Mouse (Mus musculus) monocyte, adult 59 days (primary cell): ENCODE measurements around the gene Ncam2. TPM values are rescaled to one million over a fixed set of nuclear protein-coding genes. Genes with fewer than 3 reads are reported as not detected.

Experiments used
- total RNA-seq, 2 experiments: library from RNA; stranded (reverse); gene quantifications; one replicate each; pipeline ENCODE4 v1.2.4; 2023

The Ncam2 gene
- not detected for total RNA-seq

DNA sequence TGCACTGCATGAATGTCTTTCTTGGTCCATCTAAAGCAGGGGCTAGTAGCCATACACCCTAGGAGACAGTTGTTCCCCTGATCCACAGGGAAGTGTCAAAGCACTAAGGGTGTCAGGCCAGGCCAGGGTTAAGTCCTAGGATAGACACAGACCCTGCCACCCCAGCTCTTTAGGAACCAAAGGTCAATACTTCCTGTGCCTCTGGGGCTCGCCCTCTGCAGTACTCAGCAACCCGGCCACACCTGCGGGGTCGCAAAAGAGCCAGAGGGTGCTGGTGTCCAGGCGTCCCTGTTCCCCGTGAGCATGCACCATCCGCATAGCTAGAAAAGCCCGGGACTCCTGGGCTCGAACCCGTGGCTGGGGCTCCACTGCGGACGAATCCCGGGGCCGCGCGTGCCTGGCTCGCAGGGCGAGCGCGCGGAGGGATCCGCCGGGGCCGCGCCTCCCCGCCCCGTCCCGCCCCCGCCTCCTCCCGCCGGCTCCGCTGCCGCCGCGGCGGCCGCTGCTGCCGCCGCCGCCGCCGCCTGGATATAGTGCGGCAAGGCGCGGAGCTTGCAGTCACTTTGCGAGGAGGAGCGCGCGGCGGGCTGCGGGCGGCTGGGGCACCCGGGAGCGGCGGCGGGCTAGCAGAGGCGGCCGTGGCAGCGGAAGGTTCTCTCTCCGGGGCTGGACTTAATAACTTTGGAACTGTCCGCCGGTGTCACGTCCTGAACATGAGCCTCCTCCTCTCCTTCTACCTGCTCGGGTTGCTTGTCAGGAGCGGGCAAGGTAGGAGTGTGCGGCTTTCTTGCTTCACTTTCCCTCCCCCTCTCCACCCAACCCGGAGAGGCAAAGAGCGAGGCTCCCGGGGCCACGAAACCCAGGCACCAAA lies at the start of gene Ncam2:
Ncam2 (plus strand) TSS at position 497 of the 871 bp plus-strand sequence.

